8 mouse cellular contexts compared by ENCODE assay signal in genomic region chr11:96996773-96997379, GRCm38 (mm10). TPM values are rescaled to one million over a fixed set of nuclear protein-coding genes. Genes with fewer than 3 reads are reported as not detected.
DNase-seq lines count a peak whose midpoint lies in the region; ATAC-seq and TF ChIP-seq lines count a peak whose summit lies in the region.

No protein-coding gene starts in this region.

- H3K4me1 ChIP-seq in heart, embryonic 10.5 days: peaks cover 42% of the 10 kb centered on the region
- H3K4me1 ChIP-seq in CH12.LX (ENCODE audit: control insufficient read depth in 1 of 2, insufficient read depth in 2 of 2): peaks cover 46 to 90% of the 10 kb centered on the region in 2 experiments
- H3K4me1 ChIP-seq in hindbrain, embryonic 10.5 days (replicated peaks): peaks cover 75% of the 10 kb centered on the region
- H3K4me1 ChIP-seq in liver, postnatal 0 days (ENCODE audit: insufficient read depth): peaks cover 8% of the 10 kb centered on the region; the same call in 1 of the 2 replicates

- H3K27me3 ChIP-seq in heart, embryonic 10.5 days (ENCODE audit: insufficient read depth, poor library complexity, severe bottlenecking): peaks cover 92% of the 10 kb centered on the region
- H3K27me3 ChIP-seq in CH12.LX (replicated peaks): no peaks in the 10 kb centered on the region
- H3K27me3 ChIP-seq in hindbrain, embryonic 10.5 days (ENCODE audit: insufficient read depth, poor library complexity, severe bottlenecking): peaks cover 83% of the 10 kb centered on the region
- H3K27me3 ChIP-seq in liver, postnatal 0 days (ENCODE audit: insufficient read depth, low read length): peaks cover 22% of the 10 kb centered on the region

- TF ChIP-seq EP300 in CH12.LX (IDR thresholded peaks at IDR 0.05; ENCODE audit: low read length): peak; percentile 85
- TF ChIP-seq EP300 in liver, postnatal 0 days (IDR thresholded peaks at IDR 0.05; ENCODE audit: low read depth): no peak

- TF ChIP-seq POLR2A in CH12.LX (IDR thresholded peaks at IDR 0.05; ENCODE audit: low read depth, low read length): peak; percentile 1; the same call in 1 of the 2 replicates

- no peak for TF ChIP-seq RAD21 in CH12.LX (IDR thresholded peaks at IDR 0.05; ENCODE audit: low read depth, low read length)

- no peaks in the 10 kb centered on the region for H3K36me3 ChIP-seq in heart, embryonic 10.5 days
- H3K36me3 ChIP-seq in CH12.LX (replicated peaks in 1 of 2; ENCODE audit: control insufficient read depth in 1 of 2, insufficient read depth in 1 of 2, low read length in 1 of 2): no peaks in the 10 kb centered on the region
- H3K36me3 ChIP-seq in hindbrain, embryonic 10.5 days: no peaks in the 10 kb centered on the region
- H3K36me3 ChIP-seq in liver, postnatal 0 days (replicated peaks; ENCODE audit: insufficient read depth, low read length): no peaks in the 10 kb centered on the region

- dilution Hi-C loops in CH12.LX (cut with MboI; ENCODE audit: extremely low pct_ligation_motif_present, extremely low pct_unique_long_range_greater_than_20kb, low sequenced_read_pairs): no loop called here

- DNase-seq in heart, embryonic 10.5 days (ENCODE audit: low spot score): no peak
- no peak for DNase-seq in heart, postnatal 4 days
- no peak for DNase-seq in CH12.LX (ENCODE audit: extremely low read depth)
- DNase-seq in hindbrain, embryonic 10.5 days (ENCODE audit: low spot score): no peak
- DNase-seq in liver, postnatal 0 days: no peak
- DNase-seq in layer of hippocampus, adult 9-10 months (ENCODE audit: low spot score): no peak
- no peak for DNase-seq in adrenal gland, postnatal 36 days
- no peak for DNase-seq in spleen, postnatal 36 days (ENCODE audit: low spot score in 2 of 2)

- peak overlapping the region; percentile 56 for H3K4me3 ChIP-seq in heart, embryonic 10.5 days
- peak overlapping the region; percentile 58 to 64 (median 60) for H3K4me3 ChIP-seq in CH12.LX (replicated peaks in 1 of 3; ENCODE audit: low read depth in 2 of 3, low read length in 2 of 3, poor library complexity in 1 of 3)
- H3K4me3 ChIP-seq in hindbrain, embryonic 10.5 days: peak overlapping the region; percentile 51
- H3K4me3 ChIP-seq in liver, postnatal 0 days (ENCODE audit: low read depth, low read length): peak overlapping the region; percentile 1; the same call in 1 of the 2 replicates

- H3K27ac ChIP-seq in heart, embryonic 10.5 days: peak overlapping the region; percentile 80
- peak overlapping the region; percentile 96 for H3K27ac ChIP-seq in CH12.LX (ENCODE audit: insufficient read depth, low read depth)
- peak overlapping the region; percentile 87 for H3K27ac ChIP-seq in hindbrain, embryonic 10.5 days
- H3K27ac ChIP-seq in liver, postnatal 0 days (ENCODE audit: low read depth): no peak overlapping the region

- ATAC-seq in liver, postnatal 0 days: no peak; the same call in 1 of the 2 replicates

- TF ChIP-seq CTCF in CH12.LX (conservative IDR thresholded peaks at IDR 0.05 in 1 of 2, IDR thresholded peaks at IDR 0.05 in 1 of 2; ENCODE audit: low read depth in 2 of 2, low read length in 2 of 2): no peak
- TF ChIP-seq CTCF in liver, postnatal 0 days (IDR thresholded peaks at IDR 0.05; ENCODE audit: low read depth): no peak

- in situ Hi-C loops in CH12.LX (cut with MboI; ENCODE audit: low pct_ligation_motif_present, low pct_unique_long_range_greater_than_20kb, low sequenced_read_pairs): no loop called here

- H3K4me2 ChIP-seq in CH12.LX (ENCODE audit: insufficient read depth, low read depth, poor library complexity, severe bottlenecking): peak overlapping the region; percentile 72
- H3K4me2 ChIP-seq in liver, postnatal 0 days (ENCODE audit: low read depth, low read length): peak overlapping the region; percentile 55

- no peaks in the 10 kb centered on the region for H3K79me2 ChIP-seq in CH12.LX (replicated peaks; ENCODE audit: control insufficient read depth, extremely low read depth, insufficient read depth, poor library complexity, severe bottlenecking)

- 11% methylated on average over 17 of the region's 17 CpGs for WGBS in heart, embryonic 10.5 days
- WGBS in hindbrain, embryonic 10.5 days: 10% methylated on average over 17 of the region's 17 CpGs
- WGBS in liver, postnatal 0 days (ENCODE audit: insufficient replicate concordance): 27% methylated on average over 17 of the region's 17 CpGs

- no peaks in the 10 kb centered on the region for H3K9me3 ChIP-seq in heart, embryonic 10.5 days
- H3K9me3 ChIP-seq in CH12.LX (replicated peaks; ENCODE audit: low read length): no peaks in the 10 kb centered on the region
- H3K9me3 ChIP-seq in hindbrain, embryonic 10.5 days: no peaks in the 10 kb centered on the region
- H3K9me3 ChIP-seq in liver, postnatal 0 days (ENCODE audit: low read length): no peaks in the 10 kb centered on the region

- H3K9ac ChIP-seq in CH12.LX (ENCODE audit: insufficient read depth, low read depth): peak overlapping the region; percentile 91
- peak overlapping the region; percentile 32 for H3K9ac ChIP-seq in liver, postnatal 0 days (replicated peaks)

TF ChIP-seq in CH12.LX, 34 proteins besides CTCF, POLR2A, EP300 and RAD21 (continues in another document):
- TF ChIP-seq HCFC1 (IDR thresholded peaks at IDR 0.05; ENCODE audit: low read depth, low read length) (0 out of 2 replicates have a peak, but pooled peaks have one; percentile 3), POLR2AphosphoS2 (IDR thresholded peaks at IDR 0.05; ENCODE audit: low read depth, low read length) (no peak), CHD2 (IDR thresholded peaks at IDR 0.05; ENCODE audit: low read length) (no peak), PAX5 (IDR thresholded peaks at IDR 0.05; ENCODE audit: low read length) (no peak), GABPA (IDR thresholded peaks at IDR 0.05; ENCODE audit: insufficient replicate concordance, low read depth, low read length) (no peak), SMC3 (IDR thresholded peaks at IDR 0.05; ENCODE audit: low read depth, low read length) (no peak), SIN3A (IDR thresholded peaks at IDR 0.05; ENCODE audit: low read length) (peak; percentile 14), NELFE (IDR thresholded peaks at IDR 0.05; ENCODE audit: low read depth, low read length) (no peak), USF1 (IDR thresholded peaks at IDR 0.05; ENCODE audit: low read depth, low read length) (peak; percentile 83), MXI1 (IDR thresholded peaks at IDR 0.05; ENCODE audit: low read depth, low read length) (peak; percentile 68; the same call in 1 of the 2 replicates), TBP (conservative IDR thresholded peaks at IDR 0.05; ENCODE audit: low read depth, low read length) (no peak; the same call in none of the 2 replicates), E2F4 (IDR thresholded peaks at IDR 0.05; ENCODE audit: insufficient replicate concordance, low read depth, low read length) (no peak), IRF4 (IDR thresholded peaks at IDR 0.05; ENCODE audit: low read depth, low read length) (no peak)

RNA-seq across cellular contexts. Expression of gene Sp2, which starts 14.1 kb away (rescaled TPM):
- polyA plus RNA-seq in heart, embryonic 10.5 days (2016; fragmentation: Nextera tagmentation; extraction: Ambion mirVana): 20.1 and 21.9 TPM in 2 replicates
- total RNA-seq in heart, postnatal 4 days (2021): 10 to 100 TPM; 18.8 to 19.3 TPM
- total RNA-seq in CH12.LX (2012; rRNA removed): 2.1 and 2.8 TPM in 2 replicates
- 1.1 TPM in 2 replicates for total RNA-seq in CH12.LX (2014; rRNA removed)
- 15.9 and 21.0 TPM in 2 replicates for polyA plus RNA-seq in CH12.LX (2012; ENCODE audit: insufficient read length, low read depth)
- 29.5 and 31.4 TPM in 2 replicates for polyA plus RNA-seq in hindbrain, embryonic 10.5 days (2016; fragmentation: Nextera tagmentation; extraction: Ambion mirVana)
- 6.8 and 7.1 TPM in 2 replicates for polyA plus RNA-seq in liver, postnatal 0 days (2015; fragmentation: Nextera tagmentation; extraction: Ambion mirVana)
- 10 to 100 TPM; 14.5 to 16.6 TPM for total RNA-seq in adrenal gland, postnatal 36 days (2021)

RNA-seq across cellular contexts. Expression of gene Sp6, which starts 16.3 kb away (rescaled TPM):
- polyA plus RNA-seq in heart, embryonic 10.5 days (2016; fragmentation: Nextera tagmentation; extraction: Ambion mirVana): 0.47 and 2.3 TPM in 2 replicates
- not detected for total RNA-seq in heart, postnatal 4 days (2021)
- 44.3 and 65.5 TPM in 2 replicates for total RNA-seq in CH12.LX (2012; rRNA removed)
- total RNA-seq in CH12.LX (2014; rRNA removed): 15.8 and 18.4 TPM in 2 replicates
- 10.0 and 10.1 TPM in 2 replicates for polyA plus RNA-seq in CH12.LX (2012; ENCODE audit: insufficient read length, low read depth)
- 1.6 and 2.3 TPM in 2 replicates for polyA plus RNA-seq in hindbrain, embryonic 10.5 days (2016; fragmentation: Nextera tagmentation; extraction: Ambion mirVana)
- 0.06 and 0.07 TPM in 2 replicates for polyA plus RNA-seq in liver, postnatal 0 days (2015; fragmentation: Nextera tagmentation; extraction: Ambion mirVana)
- under 1 TPM; 0.16 to 0.23 TPM for total RNA-seq in adrenal gland, postnatal 36 days (2021)

RNA-seq across cellular contexts. Expression of gene Scrn2, which starts 32.9 kb away (rescaled TPM):
- 21.3 and 30.0 TPM in 2 replicates for polyA plus RNA-seq in heart, embryonic 10.5 days (2016; fragmentation: Nextera tagmentation; extraction: Ambion mirVana)
- total RNA-seq in heart, postnatal 4 days (2021): 10 to 100 TPM; 12.1 to 15.3 TPM
- total RNA-seq in CH12.LX (2012; rRNA removed) (55.8 and 63.9 TPM in 2 replicates), CH12.LX (2014; rRNA removed) (34.5 and 37.5 TPM in 2 replicates)
- 35.2 and 41.1 TPM in 2 replicates for polyA plus RNA-seq in CH12.LX (2012; ENCODE audit: insufficient read length, low read depth)
- 38.3 and 39.4 TPM in 2 replicates for polyA plus RNA-seq in hindbrain, embryonic 10.5 days (2016; fragmentation: Nextera tagmentation; extraction: Ambion mirVana)
- 20.6 and 21.2 TPM in 2 replicates for polyA plus RNA-seq in liver, postnatal 0 days (2015; fragmentation: Nextera tagmentation; extraction: Ambion mirVana)
- total RNA-seq in adrenal gland, postnatal 36 days (2021): 10 to 100 TPM; 15.7 to 18.8 TPM

RNA-seq across cellular contexts. Expression of gene Lrrc46, which starts 44.3 kb away (rescaled TPM):
- 0.28 and 0.35 TPM in 2 replicates for polyA plus RNA-seq in heart, embryonic 10.5 days (2016; fragmentation: Nextera tagmentation; extraction: Ambion mirVana)
- under 1 TPM in 1 of 2 experiments, not detected in 1; 0.38 TPM for total RNA-seq in heart, postnatal 4 days (2021)
- 0.38 and 0.46 TPM in 2 replicates for total RNA-seq in CH12.LX (2012; rRNA removed)
- 0.23 TPM in 1 of 2 replicates, not detected in the other for total RNA-seq in CH12.LX (2014; rRNA removed)
- 0.91 and 1.0 TPM in 2 replicates for polyA plus RNA-seq in CH12.LX (2012; ENCODE audit: insufficient read length, low read depth)
- 3.5 and 6.8 TPM in 2 replicates for polyA plus RNA-seq in hindbrain, embryonic 10.5 days (2016; fragmentation: Nextera tagmentation; extraction: Ambion mirVana)
- polyA plus RNA-seq in liver, postnatal 0 days (2015; fragmentation: Nextera tagmentation; extraction: Ambion mirVana): 0.65 and 0.73 TPM in 2 replicates
- 1 to 10 TPM; 1.3 TPM for total RNA-seq in adrenal gland, postnatal 36 days (2021)

RNA-seq across cellular contexts. Expression of gene Mrpl10, which starts 44.5 kb away (rescaled TPM):
- polyA plus RNA-seq in heart, embryonic 10.5 days (2016; fragmentation: Nextera tagmentation; extraction: Ambion mirVana): 82.7 and 93.1 TPM in 2 replicates
- 10 to 100 TPM; 80.2 to 81.0 TPM for total RNA-seq in heart, postnatal 4 days (2021)
- total RNA-seq in CH12.LX (2012; rRNA removed): 111 and 119 TPM in 2 replicates
- total RNA-seq in CH12.LX (2014; rRNA removed): 93.2 and 104 TPM in 2 replicates
- 110 and 132 TPM in 2 replicates for polyA plus RNA-seq in CH12.LX (2012; ENCODE audit: insufficient read length, low read depth)
- polyA plus RNA-seq in hindbrain, embryonic 10.5 days (2016; fragmentation: Nextera tagmentation; extraction: Ambion mirVana): 78.9 and 80.7 TPM in 2 replicates
- polyA plus RNA-seq in liver, postnatal 0 days (2015; fragmentation: Nextera tagmentation; extraction: Ambion mirVana): 34.1 and 34.5 TPM in 2 replicates
- 100 to 1,000 TPM; 131 to 141 TPM for total RNA-seq in adrenal gland, postnatal 36 days (2021)

Comparison
In these comparisons a context has a peak if more than half of its experiments do, and no peak if none do; other contexts are left out.
1. H3K4me3 ChIP-seq: peak in every context shown above with its lines; median percentile 60 in CH12.LX; 56 in heart, embryonic 10.5 days; 51 in hindbrain, embryonic 10.5 days; 1 in liver, postnatal 0 days.